Mouse (Mus musculus): ENCODE measurements around the gene Spdl1.
"Not testable (repeated sequence)": the region's sequence is repeated elsewhere in the genome, so short reads cannot be mapped to it uniquely, and the experiment has no call there.

The Spdl1 gene

GRCm38 (mm10) chr11:34826940-34827339, 6.5 kb downstream of the Spdl1 start:
- in situ Hi-C loops (cut with MboI; ENCODE audit: low pct_unique_long_range_greater_than_20kb in 1 of 2, low sequenced_read_pairs in 2 of 2, unreplicated experiment in 1 of 2) = loop anchor here in 1 of 2 experiments (25.0 kb wide), 1 partner anchor 860 kb away; no protein-coding TSS in a partner anchor

GRCm38 (mm10) chr11:34824791-34825190, 8.7 kb downstream of the Spdl1 start:
- in situ Hi-C loops (cut with MboI; ENCODE audit: low pct_unique_long_range_greater_than_20kb in 1 of 2, low sequenced_read_pairs in 2 of 2, unreplicated experiment in 1 of 2) = loop anchor here in 1 of 2 experiments (25.0 kb wide), 1 partner anchor 863 kb away; no protein-coding TSS in a partner anchor

GRCm38 (mm10) chr11:34814767-34815166, 18.7 kb downstream of the Spdl1 start:
- in situ Hi-C loops (cut with MboI; ENCODE audit: low pct_unique_long_range_greater_than_20kb in 1 of 2, low sequenced_read_pairs in 2 of 2, unreplicated experiment in 1 of 2) = no loop called here

GRCm38 (mm10) chr11:34814319-34814718, 19.1 kb downstream of the Spdl1 start:
- in situ Hi-C loops (cut with MboI; ENCODE audit: low pct_unique_long_range_greater_than_20kb in 1 of 2, low sequenced_read_pairs in 2 of 2, unreplicated experiment in 1 of 2) = no loop called here

- in situ Hi-C loops (cut with MboI; ENCODE audit: low pct_unique_long_range_greater_than_20kb in 1 of 2, low sequenced_read_pairs in 2 of 2, unreplicated experiment in 1 of 2) = not testable (repeated sequence)
These were observed 28.4 kb downstream of the Spdl1 start for GRCm38 (mm10) chr11:34805026-34805425.

GRCm38 (mm10) chr11:34798066-34798465, 35.4 kb downstream of the Spdl1 start:
- in situ Hi-C loops (cut with MboI; ENCODE audit: low pct_unique_long_range_greater_than_20kb in 1 of 2, low sequenced_read_pairs in 2 of 2, unreplicated experiment in 1 of 2) = not testable (repeated sequence)

- in situ Hi-C loops (cut with MboI; ENCODE audit: low pct_unique_long_range_greater_than_20kb in 1 of 2, low sequenced_read_pairs in 2 of 2, unreplicated experiment in 1 of 2) = no loop called here
These were observed 37.3 kb downstream of the Spdl1 start for GRCm38 (mm10) chr11:34796097-34796496.

GRCm38 (mm10) chr11:34791872-34792271, 41.6 kb downstream of the Spdl1 start:
- in situ Hi-C loops (cut with MboI; ENCODE audit: low pct_unique_long_range_greater_than_20kb in 1 of 2, low sequenced_read_pairs in 2 of 2, unreplicated experiment in 1 of 2) = no loop called here

GRCm38 (mm10) chr11:34784864-34785263, 48.6 kb downstream of the Spdl1 start:
- in situ Hi-C loops (cut with MboI; ENCODE audit: low pct_unique_long_range_greater_than_20kb in 1 of 2, low sequenced_read_pairs in 2 of 2, unreplicated experiment in 1 of 2) = no loop called here

GRCm38 (mm10) chr11:34783587-34784043, 49.8 kb downstream of the Spdl1 start, which contains the start of gene Dock2:
Gene Dock2, minus strand, starts transcription at chr11:34783892.
- in situ Hi-C loops (cut with MboI; ENCODE audit: low pct_unique_long_range_greater_than_20kb in 1 of 2, low sequenced_read_pairs in 2 of 2, unreplicated experiment in 1 of 2) = no loop called here

GRCm38 (mm10) chr11:34782516-34783430, 50.7 kb downstream of the Spdl1 start:
- in situ Hi-C loops (cut with MboI; ENCODE audit: low pct_unique_long_range_greater_than_20kb in 1 of 2, low sequenced_read_pairs in 2 of 2, unreplicated experiment in 1 of 2) = no loop called here

- in situ Hi-C loops (cut with MboI; ENCODE audit: low pct_unique_long_range_greater_than_20kb in 1 of 2, low sequenced_read_pairs in 2 of 2, unreplicated experiment in 1 of 2) = no loop called here
These were observed 52.7 kb downstream of the Spdl1 start for GRCm38 (mm10) chr11:34780786-34781185.

- in situ Hi-C loops (cut with MboI; ENCODE audit: low pct_unique_long_range_greater_than_20kb in 1 of 2, low sequenced_read_pairs in 2 of 2, unreplicated experiment in 1 of 2) = no loop called here
These were observed 53.5 kb downstream of the Spdl1 start for GRCm38 (mm10) chr11:34779966-34780365.

- in situ Hi-C loops (cut with MboI; ENCODE audit: low pct_unique_long_range_greater_than_20kb in 1 of 2, low sequenced_read_pairs in 2 of 2, unreplicated experiment in 1 of 2) = no loop called here
These were observed 55.1 kb downstream of the Spdl1 start for GRCm38 (mm10) chr11:34778351-34778750.

GRCm38 (mm10) chr11:34777529-34777928, 55.9 kb downstream of the Spdl1 start:
- in situ Hi-C loops (cut with MboI; ENCODE audit: low pct_unique_long_range_greater_than_20kb in 1 of 2, low sequenced_read_pairs in 2 of 2, unreplicated experiment in 1 of 2) = no loop called here

- in situ Hi-C loops (cut with MboI; ENCODE audit: low pct_unique_long_range_greater_than_20kb in 1 of 2, low sequenced_read_pairs in 2 of 2, unreplicated experiment in 1 of 2) = no loop called here
These were observed 57.4 kb downstream of the Spdl1 start for GRCm38 (mm10) chr11:34776054-34776453.

- in situ Hi-C loops (cut with MboI; ENCODE audit: low pct_unique_long_range_greater_than_20kb in 1 of 2, low sequenced_read_pairs in 2 of 2, unreplicated experiment in 1 of 2) = no loop called here
These were observed 58.8 kb downstream of the Spdl1 start for GRCm38 (mm10) chr11:34774636-34775035.

GRCm38 (mm10) chr11:34773304-34773895, 60.0 kb downstream of the Spdl1 start:
- in situ Hi-C loops (cut with MboI; ENCODE audit: low pct_unique_long_range_greater_than_20kb in 1 of 2, low sequenced_read_pairs in 2 of 2, unreplicated experiment in 1 of 2) = no loop called here

GRCm38 (mm10) chr11:34771221-34771986, 62.0 kb downstream of the Spdl1 start:
- in situ Hi-C loops (cut with MboI; ENCODE audit: low pct_unique_long_range_greater_than_20kb in 1 of 2, low sequenced_read_pairs in 2 of 2, unreplicated experiment in 1 of 2) = no loop called here

All from mouse embryonic stem cell (cell line).